Mouse (Mus musculus) stomach, embryonic 14.5 days (tissue): ENCODE data around the gene Gm6899. TPM values are rescaled to one million over a fixed set of nuclear protein-coding genes. Genes with fewer than 3 reads are reported as not detected.

ENCODE experiments used
- ATAC-seq: fragments of 200-750 bp; cut with Nextera tagmentation; 2 replicates; pipeline ENCODE4 v1.8.0; 2017; ENCODE audit warnings: low read depth, moderate TSS enrichment; ENCODE audit not compliant: insufficient number of reproducible peaks, insufficient read depth, low FRiP score
- H3K27ac ChIP-seq: fragments of 300-500 bp; sonication (generic); 2 replicates; pipeline ENCODE4 v1.5.1; 2014; ENCODE audit warnings: mild to moderate bottlenecking, low read length, moderate library complexity, mixed read lengths
- H3K27me3 ChIP-seq: fragments of 300-500 bp; sonication (generic); 2 replicates; pipeline ENCODE4 v1.6.1; 2014; ENCODE audit warnings: low read length, control low read depth, mixed read lengths; ENCODE audit not compliant: control insufficient read depth, insufficient read depth
- H3K36me3 ChIP-seq: fragments of 300-500 bp; sonication (generic); 2 replicates; pipeline ENCODE4 v1.6.1; 2014; ENCODE audit warnings: mild to moderate bottlenecking, control low read depth, low read length, moderate library complexity, mixed read lengths; ENCODE audit not compliant: control insufficient read depth, insufficient read depth
- H3K4me1 ChIP-seq: fragments of 300-500 bp; sonication (generic); 2 replicates; pipeline ENCODE4 v1.6.1; 2014; ENCODE audit warnings: low read length, control low read depth, mixed read lengths; ENCODE audit not compliant: control insufficient read depth, insufficient read depth
- H3K4me2 ChIP-seq: fragments of 300-500 bp; sonication (generic); replicated peaks from 2 replicates; pipeline ENCODE4 v1.6.1; 2014; ENCODE audit warnings: low read depth, low read length, control low read depth
- H3K4me3 ChIP-seq: fragments of 300-500 bp; sonication (generic); 2 replicates; pipeline ENCODE4 v1.5.1; 2014; ENCODE audit warnings: low read depth, low read length, control low read depth
- H3K9ac ChIP-seq: fragments of 300-500 bp; sonication (generic); replicated peaks from 2 replicates; pipeline ENCODE4 v1.6.1; 2014; ENCODE audit warnings: low read depth, mild to moderate bottlenecking, control low read depth, low read length, moderate library complexity, mixed read lengths
- H3K9me3 ChIP-seq: fragments of 300-500 bp; sonication (generic); 2 replicates; pipeline ENCODE4 v1.6.1; 2016; ENCODE audit warnings: low read depth, low read length, control low read depth; ENCODE audit not compliant: control insufficient read depth
- WGBS: fragments of 180-500 bp; shearing (Covaris S2); extraction: QIAGEN DNeasy Blood & Tissue Kit; methylation state at CpG from one replicate; pipeline ENCODE4 v1.1.7; 2014; 5-methylcytosine and 5-hydroxymethylcytosine counted together
- polyA plus RNA-seq: library from polyadenylated mRNA; unstranded; fragments of >200 nt; fragmentation: Nextera tagmentation; extraction: Ambion mirVana; gene quantifications from 2 replicates; pipeline ENCODE4 v1.2.1, GENCODE M21; 2014

Gm6899 gene
- polyA plus RNA-seq, 1 experiment from 2014 or later, result not detected

GRCm38 (mm10) chr11:26596186-26596585 lies 3.1 kb downstream of the Gm6899 start:
- Histone ChIP-seq H3K4me2 (no peak overlapping the region), H3K36me3 (no peaks in the 10 kb centered on the region), H3K9me3 (no peaks in the 10 kb centered on the region), H3K27ac (no peak overlapping the region), H3K4me1 (peaks cover 6% of the 10 kb centered on the region; the same call in 1 of the 2 replicates), H3K9ac (no peak overlapping the region), H3K4me3 (no peak overlapping the region), H3K27me3 (no peaks in the 10 kb centered on the region)
- ATAC-seq, result no peak
- WGBS, result 95% methylated on average over 1 of the region's 1 CpGs

GRCm38 (mm10) chr11:26597145-26597544 lies 4.1 kb downstream of the Gm6899 start:
- H3K36me3 ChIP-seq, result no peaks in the 10 kb centered on the region
- no peak overlapping the region for H3K27ac ChIP-seq
- H3K4me1 ChIP-seq, result peaks cover 6% of the 10 kb centered on the region; the same call in 1 of the 2 replicates
- no peaks in the 10 kb centered on the region for H3K27me3 ChIP-seq
- no peak overlapping the region for H3K4me2 ChIP-seq
- no peak overlapping the region for H3K4me3 ChIP-seq
- H3K9me3 ChIP-seq, result no peaks in the 10 kb centered on the region
- no peak overlapping the region for H3K9ac ChIP-seq
- ATAC-seq, result no peak
- 63% methylated on average over 6 of the region's 6 CpGs for whole genome bisulfite sequencing

- whole genome bisulfite sequencing, result 73% methylated on average over 6 of the region's 6 CpGs
- H3K4me2 ChIP-seq, result no peak overlapping the region
- no peak overlapping the region for H3K27ac ChIP-seq
- no peak for ATAC-seq
- H3K9me3 ChIP-seq, result no peaks in the 10 kb centered on the region
- H3K4me3 ChIP-seq, result no peak overlapping the region
- H3K36me3 ChIP-seq, result no peaks in the 10 kb centered on the region
- H3K9ac ChIP-seq, result no peak overlapping the region
- H3K27me3 ChIP-seq, result no peaks in the 10 kb centered on the region
- peaks cover under 1% of the 10 kb centered on the region; the same call in 1 of the 2 replicates for H3K4me1 ChIP-seq
Observed at GRCm38 (mm10) chr11:26597761-26598160, 4.7 kb downstream of the Gm6899 start.

- Histone ChIP-seq H3K4me2 (no peak overlapping the region), H3K27ac (no peak overlapping the region), H3K27me3 (no peaks in the 10 kb centered on the region), H3K4me3 (no peak overlapping the region), H3K9me3 (no peaks in the 10 kb centered on the region), H3K36me3 (no peaks in the 10 kb centered on the region), H3K4me1 (no peaks in the 10 kb centered on the region), H3K9ac (no peak overlapping the region)
- WGBS, result 70% methylated on average over 1 of the region's 1 CpGs
- no peak for ATAC-seq
Observed at GRCm38 (mm10) chr11:26598876-26599275, 5.8 kb downstream of the Gm6899 start.

GRCm38 (mm10) chr11:26600692-26601091 lies 7.7 kb downstream of the Gm6899 start:
- Histone ChIP-seq H3K36me3 (no peaks in the 10 kb centered on the region), H3K4me3 (no peak overlapping the region), H3K9ac (no peak overlapping the region), H3K27me3 (no peaks in the 10 kb centered on the region), H3K4me2 (no peak overlapping the region), H3K9me3 (no peaks in the 10 kb centered on the region), H3K4me1 (no peaks in the 10 kb centered on the region), H3K27ac (no peak overlapping the region)
- 82% methylated on average over 4 of the region's 4 CpGs for WGBS
- no peak for ATAC-seq

- Histone ChIP-seq H3K4me2 (no peak overlapping the region), H3K4me1 (no peaks in the 10 kb centered on the region), H3K27ac (no peak overlapping the region), H3K9me3 (no peaks in the 10 kb centered on the region), H3K36me3 (no peaks in the 10 kb centered on the region), H3K9ac (no peak overlapping the region), H3K27me3 (no peaks in the 10 kb centered on the region), H3K4me3 (no peak overlapping the region)
- WGBS, result 85% methylated on average over 2 of the region's 2 CpGs
- ATAC-seq, result no peak
Observed at GRCm38 (mm10) chr11:26601571-26602175, 8.6 kb downstream of the Gm6899 start.

- no peak for ATAC-seq
- H3K4me2 ChIP-seq, result no peak overlapping the region
- no peaks in the 10 kb centered on the region for H3K27me3 ChIP-seq
- H3K27ac ChIP-seq, result no peak overlapping the region
- H3K36me3 ChIP-seq, result no peaks in the 10 kb centered on the region
- H3K4me3 ChIP-seq, result no peak overlapping the region
- H3K4me1 ChIP-seq, result no peaks in the 10 kb centered on the region
- no peak overlapping the region for H3K9ac ChIP-seq
- H3K9me3 ChIP-seq, result no peaks in the 10 kb centered on the region
- WGBS, result 93% methylated on average over 1 of the region's 1 CpGs
Observed at GRCm38 (mm10) chr11:26604061-26604655, 11.1 kb downstream of the Gm6899 start.

GRCm38 (mm10) chr11:26608795-26609194 lies 15.8 kb downstream of the Gm6899 start:
- Histone ChIP-seq H3K4me3 (no peak overlapping the region), H3K4me2 (no peak overlapping the region), H3K27ac (no peak overlapping the region), H3K4me1 (no peaks in the 10 kb centered on the region), H3K9ac (no peak overlapping the region), H3K36me3 (no peaks in the 10 kb centered on the region), H3K27me3 (no peaks in the 10 kb centered on the region), H3K9me3 (no peaks in the 10 kb centered on the region)
- 61% methylated on average over 10 of the region's 10 CpGs for WGBS
- ATAC-seq, result no peak
